Mouse (Mus musculus) ovary, postnatal 36 days (tissue): ENCODE results near the gene Zzz3.

Experiments used
- DNase-seq: peaks from one replicate; pipeline ENCODE4 v3.0.0; 2022; ENCODE audit warnings: low spot score, mixed read lengths

The Zzz3 gene

GRCm38 (mm10) chr3:152467312-152467711 lies 72.0 kb downstream of the Zzz3 start:
- DNase-seq = no peak

- no peak for DNase-seq
These were observed 72.8 kb downstream of the Zzz3 start for GRCm38 (mm10) chr3:152468032-152468431.

GRCm38 (mm10) chr3:152468569-152469041 lies 73.3 kb downstream of the Zzz3 start:
- DNase-seq = no peak

DNA sequence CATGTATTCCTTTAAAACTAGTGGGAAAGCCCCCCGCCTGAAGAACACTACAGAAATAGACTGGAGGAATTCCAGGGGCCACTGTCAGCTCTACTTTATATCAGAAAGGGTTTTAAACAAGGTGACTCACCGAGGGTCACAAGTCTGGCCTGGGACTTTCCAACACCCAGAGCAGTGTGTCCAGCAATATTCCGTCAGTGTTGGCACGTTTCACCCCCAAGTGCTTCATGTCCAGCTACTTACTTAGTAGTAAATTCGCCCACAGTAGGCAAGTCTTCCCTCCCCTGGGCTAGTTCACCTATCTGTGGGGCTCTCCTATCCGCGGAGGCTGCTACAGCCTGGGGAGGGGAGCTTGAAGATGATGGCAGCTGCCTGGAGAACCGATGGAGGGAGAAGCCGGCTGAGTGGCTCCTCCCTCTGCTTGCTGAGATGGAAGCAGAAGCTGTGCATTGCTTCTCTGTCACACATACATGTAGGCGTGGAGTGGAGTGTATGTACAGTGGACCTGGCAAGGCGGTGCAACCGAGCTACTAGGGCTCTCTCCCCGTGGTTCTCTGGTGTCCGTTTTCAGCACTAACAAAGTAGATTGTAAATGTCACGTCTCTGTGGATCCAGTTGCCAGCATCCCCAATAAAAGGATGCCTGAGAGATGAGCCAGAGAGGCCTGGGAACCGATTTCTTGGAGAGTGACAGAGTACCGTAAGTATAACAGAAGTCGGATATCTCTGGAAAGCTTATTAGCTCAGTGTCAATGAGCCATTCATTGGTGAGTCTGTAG lies 74.3 kb downstream of the Zzz3 start:
- DNase-seq = no peak

GRCm38 (mm10) chr3:152470347-152470746 lies 75.1 kb downstream of the Zzz3 start:
- no peak for DNase-seq

GRCm38 (mm10) chr3:152472676-152473075 lies 77.4 kb downstream of the Zzz3 start:
- no peak for DNase-seq

- peak; percentile 32 for DNase-seq
These were observed 79.5 kb downstream of the Zzz3 start for GRCm38 (mm10) chr3:152474582-152475277.

GRCm38 (mm10) chr3:152475278-152475669 lies 80.0 kb downstream of the Zzz3 start:
- DNase-seq = no peak

DNA sequence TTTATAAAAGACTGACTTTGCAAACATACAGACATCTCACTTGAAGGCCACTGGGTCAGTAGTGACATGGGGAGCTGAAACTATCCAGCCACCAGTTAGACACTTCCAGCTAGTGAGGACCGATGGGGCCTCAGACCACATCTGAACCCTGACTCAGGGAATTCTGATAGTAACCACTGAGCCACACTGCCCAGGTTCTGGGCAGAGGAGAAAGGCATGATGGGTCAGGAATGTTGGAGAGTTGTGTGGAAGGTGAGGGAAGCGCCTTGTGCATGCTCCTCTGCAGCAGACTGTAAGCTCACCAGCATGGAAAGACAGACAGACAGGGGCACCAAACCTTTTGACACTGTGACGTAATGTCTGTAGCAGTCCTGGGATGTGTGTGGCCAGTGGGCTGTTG lies 80.6 kb downstream of the Zzz3 start:
- no peak for DNase-seq

- DNase-seq = peak; percentile 73
These were observed 82.7 kb downstream of the Zzz3 start for GRCm38 (mm10) chr3:152477796-152478527.

DNA sequence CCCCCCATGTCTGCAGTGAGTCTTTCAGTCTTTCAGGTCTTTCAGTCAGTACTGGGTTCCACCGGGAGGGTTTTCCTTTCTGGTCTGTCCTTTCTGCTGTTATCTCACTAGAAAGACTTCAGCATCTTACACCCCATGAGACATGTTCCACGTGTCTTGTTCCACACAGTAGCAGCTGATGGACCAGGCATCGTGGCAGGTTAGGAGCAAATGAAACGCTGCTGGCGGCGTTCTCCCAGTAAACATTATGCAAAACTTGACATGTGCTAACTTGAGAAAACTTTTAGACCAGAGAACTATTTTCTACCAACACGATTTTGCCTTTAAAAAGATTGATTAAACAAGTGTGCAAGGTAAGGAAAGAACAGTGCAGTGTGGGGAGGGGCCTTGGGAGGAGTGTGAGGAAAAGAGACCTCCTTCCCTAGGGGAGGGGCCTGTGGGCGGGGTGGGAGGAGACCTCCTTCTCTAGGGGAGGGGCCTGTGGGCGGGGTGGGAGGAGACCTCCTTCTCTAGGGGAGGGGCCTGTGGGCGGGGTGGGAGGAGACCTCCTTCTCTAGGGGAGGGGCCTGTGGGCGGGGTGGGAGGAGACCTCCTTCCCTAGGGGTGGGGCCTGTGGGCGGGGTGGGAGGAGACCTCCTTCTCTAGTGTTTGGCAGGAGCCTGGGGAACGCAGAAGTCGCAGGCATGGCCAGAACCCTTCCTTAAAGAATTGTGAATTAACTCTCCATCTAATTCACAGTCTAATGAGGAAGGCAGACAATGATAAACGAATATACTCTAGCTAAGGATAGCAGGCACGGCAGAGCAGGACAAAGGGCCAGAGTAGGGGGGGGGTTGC lies 83.5 kb downstream of the Zzz3 start:
- peak; percentile 45 for DNase-seq

DNA sequence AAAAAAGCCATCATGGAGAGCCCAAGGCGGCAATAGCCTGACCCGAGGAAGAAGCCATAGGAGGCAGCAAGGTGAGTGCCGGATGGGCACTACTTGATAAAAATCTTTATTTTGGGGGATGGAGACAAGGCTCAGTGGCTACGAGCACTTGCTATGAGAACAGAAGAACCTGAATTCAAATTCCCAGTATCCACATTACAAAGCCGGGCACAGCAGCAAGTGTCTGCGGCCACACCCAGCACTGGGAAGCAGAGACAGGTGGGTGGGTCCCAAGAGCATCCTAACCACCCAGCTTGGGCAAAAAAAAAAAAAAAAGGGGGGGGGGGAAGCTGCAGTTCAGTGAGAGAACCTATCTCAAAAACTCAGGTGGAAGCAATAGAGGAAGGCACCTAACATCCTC lies 85.1 kb downstream of the Zzz3 start:
- DNase-seq = no peak

GRCm38 (mm10) chr3:152482182-152482581 lies 86.9 kb downstream of the Zzz3 start:
- DNase-seq = no peak

- no peak for DNase-seq
These were observed 88.5 kb downstream of the Zzz3 start for GRCm38 (mm10) chr3:152483800-152484199.

DNA sequence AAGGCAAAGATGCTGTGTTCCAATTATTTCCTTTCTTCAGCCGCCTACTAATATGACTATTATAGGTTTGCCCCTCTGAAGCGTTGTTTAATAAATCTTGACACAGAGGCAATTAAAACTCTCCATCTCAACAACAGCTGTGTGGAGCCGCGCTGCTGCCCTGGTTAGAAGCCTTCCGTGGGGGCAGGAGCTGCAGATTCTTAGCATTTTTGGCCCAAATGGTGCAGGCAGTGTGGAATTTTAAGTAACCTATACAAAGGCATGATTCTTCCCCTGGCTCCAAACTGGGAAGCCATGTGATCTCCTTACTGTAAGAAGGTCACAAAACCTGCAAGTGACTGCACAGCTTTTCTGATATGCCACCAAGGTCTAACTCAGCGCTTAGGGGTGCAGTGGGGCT lies 88.9 kb downstream of the Zzz3 start:
- no peak for DNase-seq

GRCm38 (mm10) chr3:152488964-152489363 lies 93.7 kb downstream of the Zzz3 start:
- no peak for DNase-seq

DNA sequence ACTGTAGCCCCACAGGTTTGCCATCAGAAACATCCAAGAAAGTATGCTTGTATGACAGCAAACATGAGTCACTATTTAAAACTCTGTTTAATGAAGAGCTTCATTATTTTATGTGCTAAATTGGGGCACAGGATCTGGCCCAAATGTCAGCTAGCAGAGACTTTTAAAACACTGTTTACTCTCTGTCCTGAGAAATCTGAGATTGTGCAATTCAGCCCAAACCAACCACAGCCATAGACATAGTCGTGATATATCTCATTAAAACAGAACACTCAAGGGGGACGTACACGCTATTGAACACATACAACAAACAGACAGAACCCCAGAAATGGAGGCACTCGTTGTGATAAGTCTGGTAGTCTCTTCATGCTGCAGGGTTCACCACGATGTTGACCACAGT lies 95.2 kb downstream of the Zzz3 start:
- DNase-seq = no peak

DNA sequence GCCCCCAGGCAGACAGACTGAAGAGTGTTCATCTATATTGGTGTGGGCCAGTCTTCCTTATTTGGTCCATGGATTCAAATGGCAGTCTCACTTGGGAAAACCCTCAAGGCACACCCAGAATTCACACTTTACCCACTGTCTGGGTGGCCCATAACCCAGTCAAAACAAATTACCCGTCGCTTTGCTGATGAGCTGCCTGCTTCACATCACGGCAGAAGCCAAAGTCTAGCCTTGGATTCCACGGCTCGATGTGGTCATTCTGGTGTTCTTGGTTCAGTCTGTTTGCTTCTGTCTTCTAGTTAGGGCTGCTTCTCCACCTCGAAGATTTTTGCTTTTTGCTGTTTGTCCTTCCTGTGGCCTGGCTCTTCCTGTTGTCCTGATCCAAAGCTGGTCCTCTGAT lies 97.0 kb downstream of the Zzz3 start:
- no peak for DNase-seq

GRCm38 (mm10) chr3:152493813-152494212 lies 98.5 kb downstream of the Zzz3 start:
- no peak for DNase-seq

DNA sequence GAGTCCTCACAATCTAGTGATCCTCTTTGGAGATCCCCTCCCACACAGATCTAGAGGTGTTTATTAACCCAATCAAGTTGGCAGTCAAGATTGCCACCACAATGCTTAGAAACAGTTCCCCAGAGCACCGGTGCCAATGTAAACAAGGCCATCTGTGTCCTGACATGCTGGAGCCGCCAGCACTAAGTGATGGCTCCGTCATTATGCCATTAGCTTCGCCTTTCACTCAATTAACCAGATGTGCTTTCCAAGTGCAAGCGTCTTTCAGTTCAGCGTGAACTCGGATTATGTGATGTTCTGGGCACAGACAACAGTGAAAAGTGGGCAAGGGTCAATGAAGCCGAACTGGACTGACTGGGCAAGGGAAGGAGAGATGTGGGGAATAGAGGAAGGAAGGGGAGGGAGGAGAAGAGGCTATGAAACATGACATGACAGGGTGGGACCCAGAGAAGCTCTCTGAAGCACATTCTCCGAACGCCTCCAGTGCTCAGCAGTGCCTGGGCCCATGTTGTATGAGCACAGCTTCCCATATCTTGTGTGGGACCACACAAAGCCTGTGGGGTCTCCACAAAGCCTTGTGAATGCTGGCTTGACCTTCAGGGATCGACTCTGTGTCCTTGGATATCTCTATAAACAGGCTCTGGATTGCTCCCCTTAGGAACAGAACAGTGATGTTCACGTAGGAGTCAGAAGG lies 99.5 kb downstream of the Zzz3 start:
- DNase-seq = no peak

- no peak for DNase-seq
These were observed 100.2 kb downstream of the Zzz3 start for GRCm38 (mm10) chr3:152495415-152495898.
